Mouse (Mus musculus): Measurements from ENCODE around the gene Lsp1.

Gene Lsp1

DNA sequence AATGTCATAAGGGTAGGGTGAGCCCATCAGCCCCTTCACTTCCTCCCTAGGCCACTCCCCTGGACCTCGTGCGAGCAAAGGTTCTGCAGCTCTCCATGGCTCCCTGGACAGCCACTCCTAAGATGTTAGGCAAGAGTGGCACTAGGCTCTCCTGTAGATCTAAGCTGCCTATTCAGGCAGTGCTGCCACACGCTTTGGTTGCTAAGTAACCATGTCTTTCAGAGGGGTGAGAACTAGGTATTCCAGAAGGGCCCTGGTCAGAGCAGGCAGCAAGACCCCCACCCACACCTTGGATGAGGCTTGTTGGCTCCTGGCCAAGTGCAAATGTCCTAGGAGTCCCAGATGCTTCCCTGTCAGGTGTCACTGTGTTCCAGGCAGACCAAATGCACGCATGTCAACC, 45.9 kb downstream of the Lsp1 start:
- DNase-seq (ENCODE audit: low read depth) = no peak

DNA sequence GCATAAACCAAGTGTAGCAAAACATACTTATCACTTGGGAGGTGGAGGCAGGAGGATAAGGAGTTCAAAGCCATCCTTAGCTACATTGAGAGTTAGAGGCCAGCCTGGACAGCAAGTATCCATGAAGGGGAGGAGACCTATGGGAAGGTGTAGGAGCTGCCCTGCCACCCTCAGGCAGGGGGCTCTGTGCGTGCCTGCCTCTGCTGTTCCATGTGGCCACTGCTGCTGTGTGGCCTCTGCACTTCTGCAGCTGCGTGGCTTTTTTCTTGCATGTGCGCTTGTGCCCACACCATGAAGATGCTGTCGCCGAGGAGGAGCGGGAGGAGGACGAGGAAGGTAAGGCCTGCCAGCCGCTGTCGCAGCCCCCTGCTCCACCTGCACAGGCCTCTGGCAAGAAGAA, 46.8 kb downstream of the Lsp1 start:
- DNase-seq (ENCODE audit: low read depth) = no peak

DNA sequence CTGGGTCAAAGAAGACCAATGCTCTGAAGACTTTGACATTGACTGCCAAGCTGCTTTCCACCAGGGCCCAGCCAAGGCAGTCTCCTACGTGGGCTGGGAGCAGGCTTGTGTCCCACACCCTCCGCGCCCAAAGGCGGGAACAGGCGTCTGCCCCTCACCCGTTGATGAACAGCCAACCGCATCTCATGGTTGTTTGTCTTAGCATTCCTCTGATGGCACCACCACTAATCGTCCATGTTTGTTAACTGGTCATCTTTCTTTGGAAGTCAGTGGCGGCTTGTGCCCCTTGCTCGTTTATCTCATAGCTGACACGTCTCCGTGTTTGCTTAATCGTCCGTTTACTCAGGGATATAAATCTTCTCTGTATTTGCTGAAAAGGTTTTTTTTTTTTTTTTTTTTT, 48.9 kb downstream of the Lsp1 start:
- DNase-seq (ENCODE audit: low read depth) = no peak

DNA sequence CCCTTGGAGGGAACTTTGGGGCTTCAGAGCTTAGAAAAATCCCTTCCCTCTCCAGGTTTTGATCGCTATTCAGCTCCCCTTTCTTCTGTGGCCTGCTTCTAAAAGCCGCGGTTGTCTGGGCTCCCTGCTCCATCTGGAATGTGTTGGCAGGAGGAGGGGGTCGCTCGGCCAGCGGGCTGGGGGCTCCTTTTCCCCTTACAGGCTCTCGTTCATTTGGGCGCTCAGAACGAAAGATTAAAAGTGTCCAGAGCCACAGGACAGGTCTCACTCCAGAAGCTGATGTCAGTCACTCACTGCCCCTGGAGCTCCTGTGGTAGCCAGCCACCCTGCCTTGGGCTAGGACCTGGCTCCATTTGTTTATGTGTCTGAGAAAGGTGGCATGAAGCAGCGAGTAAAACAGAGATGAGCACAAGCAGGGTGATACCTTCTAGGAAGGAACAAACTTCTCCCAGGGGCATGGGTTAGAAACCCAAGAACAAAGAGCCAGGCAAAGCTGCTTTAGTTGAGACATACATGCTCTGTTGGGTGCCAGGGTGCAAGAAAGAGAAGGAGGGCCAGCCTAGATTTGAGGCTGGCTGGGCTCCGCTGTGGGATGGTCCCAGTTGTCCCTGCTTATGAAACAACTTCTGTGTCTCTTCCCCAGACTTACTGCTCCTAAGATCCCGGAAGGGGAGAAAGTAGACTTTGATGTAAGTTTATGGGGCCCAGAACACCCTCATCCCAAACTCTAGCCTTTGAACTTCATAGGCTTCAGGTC, 49.6 kb downstream of the Lsp1 start:
- DNase-seq (ENCODE audit: low read depth) = no peak

DNA sequence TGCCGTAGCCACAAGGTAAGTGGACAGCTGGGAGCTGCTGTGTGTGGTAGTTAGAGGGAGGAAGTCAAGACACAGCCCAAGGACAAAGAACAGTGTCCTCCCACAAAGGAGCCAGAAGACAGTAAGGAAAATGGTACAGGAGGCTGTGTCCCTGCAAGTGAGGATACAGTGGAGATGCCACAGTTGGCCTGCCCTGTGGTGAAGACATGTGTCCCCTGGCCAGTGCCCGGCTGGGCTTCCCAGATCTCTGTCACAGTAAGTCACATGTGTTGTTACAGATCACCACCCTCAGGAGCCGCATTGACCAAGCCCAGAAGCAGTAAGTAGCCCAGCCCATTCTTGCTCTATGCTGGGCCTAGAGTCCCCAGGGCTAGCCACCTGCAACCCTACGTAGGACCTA, 53.4 kb downstream of the Lsp1 start:
- no peak for DNase-seq (ENCODE audit: low read depth)

DNA sequence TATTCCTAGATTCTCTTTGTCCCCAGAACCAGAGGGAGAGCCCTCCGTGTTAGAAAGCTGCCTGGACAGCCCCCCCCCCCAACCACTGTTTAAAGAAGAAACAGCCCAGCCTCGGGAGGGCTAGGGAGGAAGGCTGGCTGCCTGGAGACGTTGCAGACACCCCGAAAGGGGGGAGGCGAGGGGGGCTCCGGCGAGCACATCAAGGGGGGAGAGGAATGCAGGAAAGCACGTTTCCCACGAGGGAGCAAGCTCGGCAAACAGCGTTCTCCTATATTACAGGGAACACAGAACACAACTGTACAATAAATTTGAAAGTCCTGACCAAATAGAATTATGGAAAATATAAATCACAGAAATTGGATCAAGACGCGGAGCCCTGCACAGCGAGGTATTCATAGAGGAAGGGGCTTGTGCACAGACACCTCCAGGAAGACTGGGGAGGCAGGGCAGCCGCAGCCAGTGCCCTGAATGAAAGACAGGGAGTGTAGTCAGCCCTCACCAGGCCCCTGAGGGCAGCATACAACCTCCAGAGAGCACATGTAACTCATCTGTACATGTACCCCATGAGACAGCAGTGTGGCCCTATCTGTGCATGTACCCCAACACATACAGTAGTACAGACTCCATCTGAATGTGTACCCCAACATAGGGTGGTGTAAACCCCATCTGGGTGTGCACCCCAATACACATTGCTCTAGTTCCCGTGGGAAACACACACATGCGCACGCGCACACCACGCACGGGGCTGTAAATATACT, 55.8 kb downstream of the Lsp1 start:
- DNase-seq (ENCODE audit: low read depth) = no peak

DNA sequence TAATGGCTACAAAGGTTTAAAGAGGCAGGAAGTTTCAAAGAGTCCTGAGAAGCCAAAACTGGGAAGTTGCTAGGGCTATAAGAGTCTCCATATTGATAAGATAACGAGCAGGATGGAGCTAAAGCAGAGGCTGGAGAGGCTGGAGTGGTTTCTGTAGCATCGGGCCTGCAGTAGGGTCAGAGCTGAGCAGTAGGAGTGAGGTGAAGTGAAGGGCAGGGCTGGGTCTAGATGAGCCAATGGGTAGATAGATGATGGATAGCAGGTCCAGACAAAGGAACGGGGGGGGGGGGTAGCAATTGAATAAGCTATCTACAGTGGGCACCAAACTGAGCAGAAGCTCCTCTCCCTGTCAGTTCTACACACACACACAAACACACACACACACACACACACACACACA, 56.9 kb downstream of the Lsp1 start:
- DNase-seq (ENCODE audit: low read depth) = no peak

DNA sequence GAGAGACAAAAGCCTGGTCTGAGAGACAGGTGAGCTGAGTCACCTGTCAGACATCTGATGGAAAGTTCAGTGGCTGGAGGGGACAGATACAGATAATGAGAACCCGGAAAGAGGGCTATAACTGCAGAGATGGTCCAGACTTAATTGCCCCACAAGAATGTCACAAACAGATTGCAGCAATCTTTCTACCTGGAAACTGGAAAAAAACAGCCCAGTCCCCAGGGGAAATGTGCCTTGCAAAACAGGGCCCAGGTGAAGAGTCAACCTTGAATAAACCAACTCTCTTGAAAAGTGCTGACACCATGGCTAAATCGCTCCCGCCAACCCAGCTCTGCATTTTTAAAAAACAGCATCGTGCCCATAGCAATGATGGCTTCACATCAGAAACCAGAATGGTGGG, 59.7 kb downstream of the Lsp1 start:
- no peak for DNase-seq (ENCODE audit: low read depth)

DNA sequence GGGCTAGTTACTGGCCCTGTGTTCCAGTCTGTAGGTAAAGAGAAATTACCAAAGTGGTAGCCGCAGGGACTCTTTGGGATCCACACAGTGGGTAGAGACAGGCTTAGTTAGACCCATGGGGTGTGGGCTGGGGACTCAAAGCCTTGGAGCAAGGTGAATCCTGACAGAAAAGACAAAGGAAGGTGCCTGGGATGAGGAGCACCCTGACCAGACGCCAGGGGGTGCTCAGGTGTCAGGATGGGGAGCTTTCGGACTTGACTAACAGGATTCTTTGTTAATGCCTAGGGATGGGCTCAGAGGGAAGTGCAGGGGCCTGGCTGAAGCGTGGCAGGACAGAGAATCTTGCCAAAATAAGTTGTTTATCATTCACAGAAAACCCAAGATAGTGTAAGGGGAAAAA, 61.7 kb downstream of the Lsp1 start:
- no peak for DNase-seq (ENCODE audit: low read depth)

DNA sequence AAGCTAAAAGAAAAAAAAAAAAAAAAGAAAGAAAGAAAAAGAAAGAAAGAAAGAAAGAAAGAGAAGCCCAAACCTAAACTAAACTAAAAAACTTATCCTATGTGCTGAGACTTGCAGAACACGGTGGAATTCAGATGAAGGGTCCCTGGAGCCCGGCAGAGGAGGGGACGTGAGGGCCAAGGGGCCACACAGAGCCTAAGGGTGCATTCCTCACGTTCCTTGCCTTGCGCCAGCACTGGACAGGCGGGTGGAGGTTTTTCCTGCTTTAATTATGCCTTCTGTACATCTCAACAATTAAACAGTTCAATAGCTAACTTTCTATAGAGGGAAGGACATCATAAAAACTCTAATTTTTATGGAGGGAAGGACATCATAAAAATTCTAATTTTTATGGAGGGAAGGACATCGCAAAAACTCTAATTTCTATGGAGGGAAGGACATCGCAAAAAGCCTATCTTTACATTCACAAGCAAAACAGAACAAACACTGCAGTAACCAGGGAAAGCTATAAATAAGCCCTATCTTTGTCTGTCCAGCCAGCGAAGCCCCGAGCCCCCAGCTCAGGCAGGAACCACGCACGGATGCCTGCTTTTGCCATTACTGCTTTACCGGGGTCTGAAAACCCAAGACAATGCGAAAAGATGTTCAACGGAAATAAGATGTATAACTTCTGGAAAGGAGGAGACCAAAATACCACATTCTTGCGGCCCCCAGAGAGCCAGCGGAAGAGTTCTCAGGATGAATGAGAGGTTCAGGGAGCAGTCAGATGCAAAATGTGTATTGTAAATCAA, 62.8 kb downstream of the Lsp1 start:
- DNase-seq (ENCODE audit: low read depth) = no peak

DNA sequence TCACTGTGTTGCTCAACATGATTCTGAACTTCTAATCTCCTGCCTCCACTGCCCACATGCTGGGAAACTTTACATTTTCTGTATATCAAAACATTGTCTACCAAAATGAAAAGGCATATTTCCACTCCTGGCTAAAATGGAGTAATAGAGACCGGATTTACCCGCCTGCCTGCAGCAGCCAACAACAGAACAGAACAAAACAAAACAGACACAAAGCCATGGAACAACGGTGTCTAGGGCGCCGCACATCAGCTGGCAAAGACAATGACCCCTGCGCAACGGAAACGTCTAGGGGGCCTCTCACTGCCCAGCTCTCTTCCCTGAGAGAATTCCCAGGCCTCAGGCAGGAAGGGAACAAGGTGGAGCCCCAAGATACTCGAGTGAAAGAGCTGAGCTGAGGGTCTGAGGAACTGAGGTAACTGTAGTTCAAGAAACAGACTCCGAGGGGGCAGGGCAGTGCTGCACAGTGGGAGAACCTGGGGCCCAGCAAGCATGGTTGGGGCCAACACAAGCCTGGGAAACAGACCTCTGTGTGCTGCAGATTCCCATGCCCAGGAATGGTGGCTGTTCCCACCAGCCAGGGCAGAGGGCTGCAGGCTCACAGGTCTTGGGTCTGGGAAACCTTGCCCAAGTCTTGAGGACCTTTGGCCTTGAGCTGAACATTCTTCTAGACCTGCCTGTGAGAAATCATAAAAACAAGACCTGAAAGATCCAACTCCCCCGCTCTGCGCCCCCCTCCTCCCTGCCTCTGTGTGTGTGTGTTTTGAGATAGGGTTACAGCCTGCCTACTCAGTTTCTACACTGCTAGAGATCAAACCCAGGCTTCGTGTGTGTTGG, 65.0 kb downstream of the Lsp1 start:
- DNase-seq (ENCODE audit: low read depth) = no peak

DNA sequence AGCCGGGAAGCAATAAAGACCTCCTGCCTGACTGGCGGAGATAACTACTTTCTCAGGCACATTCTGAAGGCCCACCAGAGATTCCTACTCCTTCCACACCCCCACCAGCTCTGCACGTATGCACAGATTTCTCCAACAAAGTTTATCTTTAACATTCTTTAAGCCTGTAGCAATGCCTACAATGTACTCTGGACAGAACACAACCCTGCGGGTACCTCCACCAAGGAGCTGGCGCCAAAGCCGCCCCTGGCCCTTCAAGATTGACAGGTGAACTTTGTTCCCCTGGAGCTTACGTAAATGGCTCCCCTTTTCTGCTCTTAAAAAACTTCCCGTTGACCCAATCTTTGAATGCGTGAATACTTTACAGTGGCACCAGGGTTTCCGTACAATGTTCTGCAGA, 68.7 kb downstream of the Lsp1 start:
- DNase-seq (ENCODE audit: low read depth) = no peak

DNA sequence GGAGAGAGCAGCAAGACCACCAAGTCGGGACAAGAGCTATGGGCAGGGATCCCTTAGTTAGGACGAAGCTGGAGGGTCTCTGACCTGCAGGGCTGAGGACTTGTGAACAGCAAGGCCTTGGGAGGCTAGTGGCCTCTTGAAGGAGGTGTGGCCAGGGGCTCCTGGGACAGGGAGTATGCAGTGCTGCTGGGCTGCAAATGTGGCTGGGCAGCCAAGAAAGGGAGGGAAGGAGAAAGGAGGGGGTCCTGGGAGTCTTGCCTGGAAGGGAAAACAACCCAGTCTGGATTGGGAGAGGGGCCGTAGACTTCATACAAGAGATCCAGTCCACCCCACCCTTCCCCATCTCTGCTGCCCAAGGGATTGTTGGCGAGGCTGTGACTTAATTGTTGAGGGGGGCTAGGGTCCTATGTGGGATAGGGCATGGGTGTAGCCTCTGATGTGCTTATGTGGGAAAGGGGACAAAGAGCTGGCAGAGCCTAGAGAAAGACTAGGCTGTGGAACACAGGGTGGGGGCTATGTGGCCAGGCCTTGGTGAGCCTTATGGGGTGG, 71.4 kb downstream of the Lsp1 start:
- DNase-seq (ENCODE audit: low read depth) = peak; percentile 18

DNA sequence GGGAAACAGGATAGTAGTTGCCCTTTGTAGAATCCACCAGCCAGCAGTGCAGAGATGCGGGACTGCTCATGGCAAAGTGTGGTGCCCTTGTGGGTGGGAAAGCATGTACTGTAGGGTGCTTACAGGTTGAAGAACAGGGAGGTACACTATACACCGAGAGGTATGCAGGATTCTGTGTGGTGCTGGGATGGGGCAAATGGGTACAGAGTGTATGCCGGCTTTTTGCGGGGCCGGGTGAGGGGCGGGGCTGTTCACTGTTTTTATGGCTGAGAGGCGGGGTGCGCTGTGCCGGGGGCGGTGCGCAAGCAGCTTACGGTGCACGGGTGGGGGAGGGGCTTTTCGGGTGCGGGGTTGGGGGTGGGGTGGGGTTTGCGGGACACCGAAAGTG, 72.1 kb downstream of the Lsp1 start, which contains the start of gene Mrpl23:
Mrpl23 (plus strand) TSS at position 16 of the 388 bp plus-strand sequence.
- no peak for DNase-seq (ENCODE audit: low read depth)

DNA sequence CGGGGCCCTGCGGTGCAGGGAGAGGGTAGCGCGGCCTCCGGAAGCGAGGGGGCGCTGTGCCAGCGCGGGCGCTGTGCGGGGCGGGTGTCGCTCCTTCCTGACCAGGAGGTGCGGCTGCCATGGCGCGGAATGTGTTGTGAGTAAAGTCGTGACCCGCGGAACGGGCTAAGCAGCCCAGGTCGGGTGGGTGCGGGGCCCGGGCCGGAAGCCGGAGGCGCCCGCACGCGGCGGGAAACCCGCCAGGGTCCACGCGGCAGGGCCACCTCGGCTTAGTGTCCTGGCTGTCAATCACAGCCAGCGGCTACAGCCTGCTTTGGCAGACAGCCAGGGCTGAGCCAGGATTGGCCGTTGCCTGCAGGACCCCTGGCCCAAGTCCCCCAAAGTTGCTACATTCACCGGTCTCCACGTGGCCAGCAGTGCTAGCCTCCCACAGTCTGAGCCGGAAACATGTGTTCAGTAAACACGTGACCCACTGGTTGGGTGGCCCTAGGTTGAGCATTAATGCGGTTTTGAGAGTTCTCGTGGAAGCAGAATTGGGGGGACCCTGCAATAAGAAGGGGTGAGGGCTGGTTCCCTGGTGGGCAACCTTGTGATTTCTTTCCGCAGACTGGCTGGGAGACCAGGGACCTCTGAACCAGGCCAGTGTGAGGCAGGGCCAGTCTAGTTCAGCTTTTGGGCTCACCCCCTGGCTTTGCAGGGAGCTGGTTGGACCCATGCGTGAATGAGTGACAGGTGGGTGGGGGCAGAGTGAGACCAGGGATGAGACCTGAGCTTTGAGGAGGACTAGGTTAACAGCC, 72.6 kb downstream of the Lsp1 start:
- DNase-seq (ENCODE audit: low read depth) = peak; percentile 93

DNA sequence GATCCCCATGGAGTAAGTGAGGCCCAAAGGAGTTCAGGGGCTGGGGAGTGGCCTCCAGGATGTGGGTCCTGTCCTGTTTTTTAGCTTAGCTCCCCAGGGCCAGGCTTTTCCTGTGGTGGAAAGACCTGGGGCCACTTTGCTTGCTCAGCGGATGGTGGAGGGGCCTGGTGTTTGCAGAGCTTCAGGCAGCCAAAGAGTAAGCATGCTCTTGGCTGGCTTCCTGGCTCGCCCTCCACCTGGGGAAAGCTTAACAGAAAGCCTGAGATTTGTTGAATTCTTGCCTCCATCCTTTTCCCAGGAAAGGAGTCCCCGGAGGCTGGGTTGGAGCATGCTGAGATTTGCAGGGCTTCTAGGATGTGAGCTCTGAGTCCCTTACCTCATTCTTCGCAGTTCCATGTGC, 74.5 kb downstream of the Lsp1 start:
- DNase-seq (ENCODE audit: low read depth) = no peak

DNA sequence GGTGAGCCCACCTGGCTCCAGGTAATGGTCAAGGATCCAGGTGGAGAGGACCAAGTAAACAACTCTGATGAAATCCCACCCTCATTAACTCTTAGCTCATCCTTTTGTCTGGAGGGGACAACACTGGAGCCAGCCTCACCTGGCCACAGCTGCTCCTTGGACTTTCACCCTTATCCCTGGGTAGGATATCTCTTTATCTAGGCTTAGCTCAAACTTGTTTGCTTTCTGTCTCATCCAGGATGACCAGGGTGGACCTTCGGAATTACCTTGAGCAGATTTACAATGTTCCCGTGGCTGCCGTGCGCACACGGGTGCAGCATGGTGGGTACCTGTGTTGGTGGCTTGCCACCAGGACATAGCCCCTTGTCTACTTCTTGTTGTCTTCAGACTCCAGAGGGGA, 75.2 kb downstream of the Lsp1 start:
- DNase-seq (ENCODE audit: low read depth) = no peak

DNA sequence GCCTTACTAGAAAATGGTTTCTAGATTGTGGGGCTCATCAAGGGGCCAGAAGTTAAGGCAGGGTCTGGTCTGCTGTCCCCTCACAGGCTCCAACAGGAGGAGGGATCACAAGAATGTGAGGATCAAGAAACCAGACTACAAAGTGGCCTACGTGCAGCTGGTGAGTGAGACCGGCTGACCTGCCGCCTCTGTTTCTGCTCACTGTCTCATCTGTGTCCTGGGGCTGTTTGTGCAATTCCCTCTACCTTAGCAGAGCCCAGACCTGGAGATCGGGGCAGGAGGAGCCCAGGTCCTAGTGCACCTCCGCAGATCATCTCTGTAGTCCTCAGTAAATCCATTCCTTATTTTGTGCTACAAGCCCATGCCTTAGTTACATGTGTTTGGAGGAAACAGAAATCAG, 76.6 kb downstream of the Lsp1 start:
- no peak for DNase-seq (ENCODE audit: low read depth)

DNA sequence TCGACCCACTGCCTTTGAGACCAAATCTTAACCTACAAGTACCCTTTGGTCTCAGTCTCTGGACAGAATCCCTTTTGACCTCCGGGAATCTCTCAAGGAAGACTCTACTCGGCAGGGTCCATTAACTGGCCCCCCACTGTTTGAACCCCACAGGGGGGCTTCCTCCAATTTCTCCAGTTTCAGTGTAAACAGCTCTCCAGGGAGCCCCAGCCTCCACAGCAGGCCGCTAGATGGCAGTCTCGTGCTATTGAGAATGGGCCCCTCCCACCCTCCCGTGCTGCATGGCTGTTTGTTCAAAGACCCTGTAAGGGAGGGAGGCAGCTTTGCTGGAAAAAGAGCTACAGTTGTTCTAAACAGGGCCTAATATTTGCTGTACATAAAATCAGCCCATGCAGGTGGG, 77.3 kb downstream of the Lsp1 start:
- DNase-seq (ENCODE audit: low read depth) = peak; percentile 76

DNA sequence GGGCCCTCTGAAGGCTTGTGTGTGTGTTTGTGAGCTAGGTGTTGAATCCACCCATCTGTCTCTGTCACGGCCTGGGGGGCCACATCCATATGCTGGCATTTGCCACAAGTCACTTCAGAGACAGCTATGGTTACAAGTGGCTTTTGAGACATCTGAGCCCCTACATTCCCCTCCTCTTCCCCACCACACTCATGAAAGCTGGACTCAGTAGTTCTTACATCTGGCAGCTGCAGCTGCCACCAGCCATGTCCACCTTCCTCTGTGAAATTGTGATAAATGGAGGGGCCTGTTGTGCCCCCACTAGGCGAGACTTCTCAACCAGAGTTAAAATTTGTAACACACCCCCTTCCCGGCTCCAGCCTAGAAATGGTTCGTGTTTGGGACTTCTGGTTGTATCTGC, 77.7 kb downstream of the Lsp1 start:
- no peak for DNase-seq (ENCODE audit: low read depth)

DNA sequence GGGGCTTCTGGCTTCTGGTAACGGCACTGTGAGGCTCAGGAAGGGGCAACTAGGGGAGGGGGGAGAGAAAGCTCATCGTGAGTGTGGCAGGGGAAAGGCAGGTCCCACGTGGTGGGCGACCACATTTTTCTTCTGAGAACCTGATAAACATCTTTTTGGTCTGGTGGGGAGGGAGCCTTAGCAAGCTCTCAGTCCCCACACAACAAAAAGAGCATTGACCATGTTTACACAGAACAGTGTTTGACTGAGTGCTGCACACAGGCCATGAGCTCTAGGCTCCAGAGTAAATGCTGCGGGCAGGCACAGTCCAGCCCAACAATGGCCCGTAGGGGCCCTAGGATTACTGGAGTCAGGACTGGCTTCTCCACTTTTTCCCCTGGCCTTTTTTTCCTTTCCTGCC, 78.2 kb downstream of the Lsp1 start:
- DNase-seq (ENCODE audit: low read depth) = no peak
